Mouse (Mus musculus): ENCODE measurements around the gene Ssxb1. TPM values are rescaled to one million over a fixed set of nuclear protein-coding genes. Genes with fewer than 3 reads are reported as not detected.

Ssxb1 gene
- polyA plus RNA-seq (2021; fragmentation: Nextera tagmentation) = not detected in 2 replicates
- long read RNA-seq, experiment 1 = 0 reads
- long read RNA-seq, experiment 2 = 0 reads

DNA sequence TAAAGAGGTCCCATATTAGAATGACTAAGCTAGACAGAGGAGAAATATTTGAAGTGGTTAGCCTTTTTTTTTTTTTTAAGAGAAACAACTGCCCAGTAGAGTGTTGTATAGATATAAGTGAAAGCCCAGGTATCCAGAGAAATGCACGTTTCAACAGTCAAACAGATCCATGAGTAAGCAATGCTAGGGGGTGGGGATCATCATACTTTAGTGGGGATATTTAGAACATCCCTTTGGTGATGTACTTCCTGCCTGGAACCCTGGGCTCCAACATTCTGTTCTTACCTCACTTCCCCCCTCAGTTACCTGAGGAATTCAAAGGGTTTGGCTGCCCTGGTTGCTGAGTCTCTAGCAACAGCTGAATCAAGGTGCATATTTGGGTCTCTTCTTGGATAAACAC, at the start of gene Ssxb1:
Gene Ssxb1 (plus strand): TSS at position 301 of the 400 bp plus-strand sequence.

DNA sequence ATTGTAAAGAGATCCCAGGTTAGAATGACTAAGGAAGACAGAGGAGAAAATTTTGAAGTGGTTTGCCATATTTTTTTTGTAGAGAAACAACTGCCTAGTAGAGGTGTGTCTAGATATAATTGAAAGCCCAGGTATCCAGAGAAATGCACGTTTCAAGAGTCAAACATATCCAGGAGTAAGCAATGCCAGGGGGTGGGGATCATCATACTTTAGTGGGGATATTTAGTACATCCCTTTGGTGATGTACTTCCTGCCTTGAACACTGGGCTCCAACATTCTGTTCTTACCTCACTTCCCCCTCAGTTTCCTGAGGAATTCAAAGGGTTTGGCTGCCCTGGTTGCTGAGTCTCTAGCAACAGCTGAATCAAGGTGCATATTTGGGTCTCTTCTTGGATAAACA, 46.4 kb upstream of the Ssxb1 start, which contains the start of gene Ssxb9:
Gene Ssxb9 (plus strand): TSS at position 301 of the 400 bp plus-strand sequence.

DNA sequence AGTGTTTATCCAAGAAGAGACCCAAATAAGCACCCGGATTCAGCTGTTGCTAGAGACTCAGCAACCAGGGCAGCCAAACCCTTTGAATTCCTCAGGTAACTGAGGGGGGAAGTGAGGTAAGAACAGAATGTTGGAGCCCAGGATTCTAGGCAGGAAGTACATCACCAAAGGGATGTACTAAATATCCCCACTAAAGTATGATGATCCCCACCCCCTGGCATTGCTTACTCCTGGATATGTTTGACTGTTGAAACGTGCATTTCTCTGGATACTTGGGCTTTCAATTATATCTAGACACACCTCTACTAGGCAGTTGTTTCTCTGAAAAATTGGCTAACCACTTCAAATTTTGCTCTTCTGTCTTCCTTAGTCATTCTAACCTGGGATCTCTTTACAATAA, 48.5 kb downstream of the Ssxb1 start, which contains the start of gene Ssxb2:
Gene Ssxb2 (minus strand): TSS at position 101 of the 400 bp plus-strand sequence.

Other genes with a start within 250 kb of the Ssxb1 start
- 9.3 and 13.0 TPM in 2 replicates for gene Tbc1d25, start 237.1 kb upstream of the Ssxb1 start, polyA plus RNA-seq (2021; fragmentation: Nextera tagmentation)
- gene Ebp, start 219.8 kb upstream of the Ssxb1 start, polyA plus RNA-seq (2021; fragmentation: Nextera tagmentation) = 21.4 and 24.5 TPM in 2 replicates
- 67.0 and 87.1 TPM in 2 replicates for gene Porcn, start 206.8 kb upstream of the Ssxb1 start, polyA plus RNA-seq (2021; fragmentation: Nextera tagmentation)
- gene Ftsj1, start 160.9 kb upstream of the Ssxb1 start, polyA plus RNA-seq (2021; fragmentation: Nextera tagmentation) = 29.7 and 33.4 TPM in 2 replicates
- 2.9 and 6.3 TPM in 2 replicates for gene Slc38a5, start 142.2 kb upstream of the Ssxb1 start, polyA plus RNA-seq (2021; fragmentation: Nextera tagmentation)
- not detected in 2 replicates for gene Ssxb10, start 85.9 kb upstream of the Ssxb1 start, polyA plus RNA-seq (2021; fragmentation: Nextera tagmentation)
- not detected in 2 replicates for gene Ssxb9, start 46.3 kb upstream of the Ssxb1 start, polyA plus RNA-seq (2021; fragmentation: Nextera tagmentation)
- gene Ssxb2, start 48.4 kb downstream of the Ssxb1 start, polyA plus RNA-seq (2021; fragmentation: Nextera tagmentation) = not detected in 2 replicates
- gene Gm14459, start 111.6 kb downstream of the Ssxb1 start, polyA plus RNA-seq (2021; fragmentation: Nextera tagmentation) = not detected in 2 replicates
- gene Ssxb6, start 134.9 kb downstream of the Ssxb1 start, polyA plus RNA-seq (2021; fragmentation: Nextera tagmentation) = not detected in 2 replicates
- not detected in 2 replicates for gene Ssxb3, start 178.5 kb downstream of the Ssxb1 start, polyA plus RNA-seq (2021; fragmentation: Nextera tagmentation)